Mouse (Mus musculus) embryonic facial prominence, embryonic 14.5 days (tissue): ENCODE measurements around the gene Ddx1. TPM values are rescaled to one million over a fixed set of nuclear protein-coding genes. Genes with fewer than 3 reads are reported as not detected.

Source experiments
- ATAC-seq: fragments of 200-750 bp; cut with Nextera tagmentation; 2 replicates; pipeline ENCODE4 v1.8.0; 2017; ENCODE audit warnings: low read depth, moderate number of reproducible peaks, moderate TSS enrichment
- DNase-seq: peaks from one replicate; pipeline ENCODE4 v3.0.0-alpha.2; 2015; ENCODE audit warnings: low spot score
- H3K27ac ChIP-seq: fragments of 300-500 bp; sonication (generic); replicated peaks from 2 replicates; pipeline ENCODE4 v1.5.1; 2014; ENCODE audit warnings: low read depth, mild to moderate bottlenecking, low read length, moderate library complexity
- H3K27me3 ChIP-seq: fragments of 300-500 bp; sonication (generic); replicated peaks from 2 replicates; pipeline ENCODE4 v1.6.1; 2014; ENCODE audit warnings: low read length; ENCODE audit not compliant: control insufficient read depth, insufficient read depth
- H3K36me3 ChIP-seq: fragments of 300-500 bp; sonication (generic); 2 replicates; pipeline ENCODE4 v1.6.1; 2014; ENCODE audit warnings: low read length, mixed read lengths; ENCODE audit not compliant: control insufficient read depth, insufficient read depth
- H3K4me1 ChIP-seq: fragments of 300-500 bp; sonication (generic); 2 replicates; pipeline ENCODE4 v1.6.1; 2014; ENCODE audit warnings: antibody characterized with exemption, low read length; ENCODE audit not compliant: control insufficient read depth, insufficient read depth
- H3K4me2 ChIP-seq: fragments of 300-500 bp; sonication (generic); 2 replicates; pipeline ENCODE4 v1.6.1; 2014; ENCODE audit warnings: low read depth, mild to moderate bottlenecking, low read length, moderate library complexity, mixed read lengths
- H3K4me3 ChIP-seq: fragments of 300-500 bp; sonication (generic); 2 replicates; pipeline ENCODE4 v1.5.1; 2014; ENCODE audit warnings: low read depth, mild to moderate bottlenecking, low read length
- H3K9ac ChIP-seq: fragments of 300-500 bp; sonication (generic); 2 replicates; pipeline ENCODE4 v1.6.1; 2014; ENCODE audit warnings: low read depth, mild to moderate bottlenecking, low read length, moderate library complexity, mixed read lengths
- H3K9me3 ChIP-seq: fragments of 300-500 bp; sonication (generic); 2 replicates; pipeline ENCODE4 v1.6.1; 2016; ENCODE audit warnings: low read length; ENCODE audit not compliant: control insufficient read depth
- WGBS: fragments of 180-500 bp; shearing (Covaris S2); extraction: QIAGEN DNeasy Blood & Tissue Kit; methylation state at CpG from one replicate; pipeline ENCODE4 v1.1.7; 2014; 5-methylcytosine and 5-hydroxymethylcytosine counted together
- polyA plus RNA-seq: library from polyadenylated mRNA; unstranded; fragments of >200 nt; fragmentation: Nextera tagmentation; extraction: Ambion mirVana; gene quantifications from 2 replicates; pipeline ENCODE4 v1.2.1, GENCODE M21; 2014

Ddx1 gene
- polyA plus RNA-seq = 128 and 148 TPM in 2 replicates

DNA sequence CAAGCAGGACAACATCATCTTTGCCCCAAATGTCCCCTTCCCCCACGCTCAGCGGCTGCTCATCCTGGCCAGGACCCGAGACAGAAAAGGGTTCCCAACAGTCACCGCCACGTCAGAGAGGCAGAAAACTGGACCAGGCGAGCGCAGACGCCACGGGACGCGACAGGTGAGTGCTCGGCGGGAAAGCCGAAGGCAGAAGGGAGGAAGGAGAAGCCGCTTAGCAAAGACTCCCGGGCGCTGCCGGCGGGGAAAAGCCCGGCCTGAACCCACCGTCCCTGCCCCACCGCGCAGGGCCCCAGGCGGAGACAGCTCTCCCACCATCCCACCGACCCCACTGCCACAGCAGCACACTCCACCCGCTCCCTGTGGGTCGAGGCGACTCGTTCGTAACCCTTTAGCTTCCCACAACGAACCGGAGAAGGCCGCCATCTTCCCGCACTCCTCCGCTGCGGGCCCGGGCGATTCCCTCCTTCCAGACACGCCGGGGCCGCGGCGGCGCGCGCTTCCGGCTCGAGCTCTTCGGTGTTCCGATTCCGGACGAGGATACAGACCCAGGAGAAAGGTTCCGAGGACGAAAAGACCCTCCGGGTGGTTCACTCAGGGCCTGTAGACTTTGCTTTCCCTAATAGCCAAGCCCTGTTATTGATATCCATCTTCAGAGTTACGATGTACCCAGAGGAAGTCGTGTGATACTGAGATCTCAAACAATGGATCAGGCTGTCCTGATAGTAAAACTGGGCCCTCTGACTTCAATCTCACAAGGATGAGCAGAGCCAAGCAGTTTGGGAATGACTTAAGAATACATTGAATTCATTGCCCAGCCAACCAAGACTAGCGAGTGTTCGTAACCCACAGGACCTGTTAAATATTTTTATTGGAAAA, at the start of gene Ddx1:
Gene Ddx1 (minus strand): TSS at position 523 of the 882 bp plus-strand sequence.
- DNase-seq = peak; percentile 86
- peak; percentile 97 for ATAC-seq
- H3K27ac ChIP-seq = peak within 1 kb of the TSS; percentile 86

DNA sequence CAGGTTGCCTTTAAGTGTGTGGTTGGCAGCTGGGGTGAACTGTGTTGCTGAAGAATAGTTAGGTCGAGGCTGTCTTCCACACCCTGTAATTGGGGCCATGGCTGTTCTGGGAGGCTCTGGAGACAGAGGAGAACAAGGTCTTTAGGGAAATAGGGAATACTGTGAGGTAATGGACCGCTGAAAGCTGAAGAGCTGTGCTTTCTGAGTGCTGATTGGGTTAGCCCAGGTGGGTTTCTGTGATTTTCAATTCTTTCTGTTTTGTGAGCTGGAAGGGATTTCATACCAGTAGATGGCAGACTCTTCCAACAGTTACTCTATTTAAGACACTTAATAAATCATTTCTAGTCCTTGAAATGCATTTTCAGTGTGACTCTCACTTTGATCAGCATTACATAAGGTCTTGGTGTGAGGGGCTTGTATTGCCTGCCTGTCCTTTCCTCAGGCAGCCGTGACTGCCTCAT, 44.4 kb upstream of the Ddx1 start:
- Histone ChIP-seq H3K9me3 (no peaks in the 10 kb centered on the region), H3K27me3 (no peaks in the 10 kb centered on the region), H3K4me2 (no peak overlapping the region), H3K4me1 (no peaks in the 10 kb centered on the region), H3K36me3 (peaks cover 13% of the 10 kb centered on the region), H3K27ac (no peak overlapping the region), H3K9ac (no peak overlapping the region), H3K4me3 (no peak overlapping the region)
- ATAC-seq (peak; percentile 68; the same call in 1 of the 2 replicates), DNase-seq (peak; percentile 48)
- 44% methylated on average over 3 of the region's 3 CpGs for WGBS

More for the DNA sequence above, at the start of gene Ddx1:
- Histone ChIP-seq H3K9me3 (no peaks in the 10 kb centered on the region), H3K9ac (peak within 1 kb of the TSS; percentile 97), H3K36me3 (peaks cover 18% of the 10 kb centered on the region), H3K4me2 (peak within 1 kb of the TSS; percentile 51), H3K4me3 (peak within 1 kb of the TSS; percentile 87), H3K4me1 (0 out of 2 replicates have a peak, but pooled peaks cover 8% of the 10 kb centered on the region), H3K27me3 (no peaks in the 10 kb centered on the region)
- WGBS = 3% methylated on average over 54 of the region's 59 CpGs

DNA sequence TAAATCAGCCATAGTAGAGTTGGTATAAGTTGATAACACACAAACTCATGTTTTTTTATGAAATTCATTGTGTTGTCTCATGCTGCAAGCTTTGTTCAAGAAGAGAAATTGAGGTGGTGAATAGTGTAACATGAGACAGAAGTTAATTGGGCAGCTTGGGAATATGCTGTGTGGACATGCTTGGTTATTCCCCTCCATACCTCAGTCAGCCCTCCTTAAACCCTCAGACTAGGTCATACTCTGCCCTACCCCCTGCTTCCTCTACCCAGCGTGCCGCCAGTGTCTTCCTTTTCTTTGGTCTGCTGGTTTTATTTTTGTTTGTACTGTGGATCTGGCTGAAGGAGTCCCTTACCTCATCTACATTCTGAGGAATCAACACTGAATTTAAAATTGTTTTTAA, 42.4 kb upstream of the Ddx1 start:
- 62% methylated on average over 2 of the region's 2 CpGs for WGBS
- H3K9ac ChIP-seq = no peak overlapping the region
- no peak overlapping the region for H3K4me2 ChIP-seq
- DNase-seq (no peak), ATAC-seq (peak; percentile 76; the same call in 1 of the 2 replicates)
- H3K27me3 ChIP-seq = no peaks in the 10 kb centered on the region
- no peak overlapping the region for H3K4me3 ChIP-seq
- H3K27ac ChIP-seq = no peak overlapping the region
- no peaks in the 10 kb centered on the region for H3K4me1 ChIP-seq
- no peaks in the 10 kb centered on the region for H3K9me3 ChIP-seq
- H3K36me3 ChIP-seq = peaks cover 21% of the 10 kb centered on the region

DNA sequence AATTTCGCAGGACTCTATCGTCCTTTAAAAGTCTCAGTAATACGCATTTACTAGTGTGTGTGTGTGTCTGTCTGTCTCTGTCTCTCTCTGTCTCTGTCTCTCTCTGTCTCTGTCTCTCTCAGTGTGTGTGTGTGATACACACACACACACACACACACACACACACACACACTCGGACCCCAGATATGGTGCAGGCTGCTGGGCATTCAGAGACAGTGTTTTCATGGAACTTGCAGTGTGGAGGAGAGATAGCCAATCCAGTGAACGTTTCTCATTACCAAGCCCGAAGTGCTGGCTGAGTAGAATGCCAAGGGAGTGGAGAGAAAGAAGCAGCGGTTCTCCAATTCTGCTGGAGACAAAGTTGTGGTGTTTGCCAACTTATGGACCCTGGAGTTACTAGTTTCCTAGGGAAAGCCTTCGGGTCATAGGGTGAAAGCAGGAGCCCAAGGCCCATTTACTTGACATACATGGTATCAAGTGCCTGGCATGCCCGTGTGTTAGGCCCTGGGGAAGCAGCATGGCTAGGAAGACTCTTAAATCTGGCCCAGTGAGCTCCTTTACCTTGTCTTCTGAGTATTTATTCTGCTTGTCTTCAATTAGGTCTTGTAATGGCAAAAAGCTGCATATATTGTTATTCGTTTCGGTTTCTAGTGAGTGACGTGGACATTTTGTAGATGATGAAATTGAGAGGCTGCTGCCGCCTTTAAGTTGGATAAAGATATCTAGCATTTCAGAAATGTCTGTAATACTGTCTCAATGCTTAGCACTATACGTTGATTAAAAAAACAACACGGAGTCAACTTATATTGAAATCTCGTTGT, 20.8 kb upstream of the Ddx1 start:
- 0 out of 2 replicates have a peak, but pooled peaks have one; percentile 17 for ATAC-seq

DNA sequence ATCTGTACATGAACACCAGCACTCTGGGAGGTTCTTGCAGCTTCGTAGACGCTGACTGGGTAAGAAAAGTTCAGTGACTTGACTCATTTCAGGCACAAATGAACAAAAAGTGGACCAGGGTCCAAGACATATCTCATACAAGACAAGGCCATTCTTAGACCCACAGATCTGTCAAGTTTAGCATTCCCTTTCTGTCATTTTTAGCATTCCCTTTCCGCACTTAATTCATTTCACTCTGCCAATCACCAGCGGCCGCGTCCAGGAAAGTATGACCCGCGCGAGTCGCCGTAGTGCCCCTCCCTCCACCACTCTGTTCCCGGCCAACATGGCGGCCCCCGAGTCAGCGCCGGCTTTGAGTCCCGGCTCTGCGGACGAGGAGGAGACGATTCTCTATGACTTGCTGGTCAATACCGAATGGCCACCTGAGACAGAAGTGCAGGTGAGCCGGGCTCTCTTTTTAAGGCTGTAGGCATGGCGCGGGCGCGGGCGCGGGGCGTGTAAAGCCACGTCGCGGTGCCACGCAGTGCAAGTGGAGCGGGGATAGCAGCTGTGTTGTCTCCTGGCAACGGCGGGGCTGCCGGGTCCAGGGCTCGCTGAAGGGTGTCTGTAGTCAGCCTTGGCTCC, 19.9 kb upstream of the Ddx1 start, which contains the start of gene Nbas:
Gene Nbas (plus strand): TSS at position 308 of the 624 bp plus-strand sequence.
- Histone ChIP-seq H3K4me3 (peak within 1 kb of the TSS; percentile 90), H3K4me1 (peaks cover 4% of the 10 kb centered on the region), H3K4me2 (peak within 1 kb of the TSS; percentile 83), H3K27ac (peak within 1 kb of the TSS; percentile 40; the same call in 1 of the 2 replicates), H3K36me3 (peaks cover 5% of the 10 kb centered on the region; the same call in 1 of the 2 replicates), H3K27me3 (no peaks in the 10 kb centered on the region), H3K9me3 (no peaks in the 10 kb centered on the region), H3K9ac (peak within 1 kb of the TSS; percentile 84)
- DNase-seq (peak; percentile 85), ATAC-seq (peak; percentile 93)
- 4% methylated on average over 27 of the region's 38 CpGs for WGBS

More for the DNA sequence above, 20.8 kb upstream of the Ddx1 start:
- Histone ChIP-seq H3K4me3 (peak overlapping the region; percentile 90), H3K27me3 (no peaks in the 10 kb centered on the region), H3K4me2 (peak overlapping the region; percentile 83), H3K9ac (peak overlapping the region; percentile 84), H3K4me1 (peaks cover 4% of the 10 kb centered on the region), H3K9me3 (no peaks in the 10 kb centered on the region), H3K36me3 (peaks cover 13% of the 10 kb centered on the region; the same call in 1 of the 2 replicates), H3K27ac (no peak overlapping the region)
- no peak for DNase-seq
- WGBS = 42% methylated on average over 16 of the region's 16 CpGs

DNA sequence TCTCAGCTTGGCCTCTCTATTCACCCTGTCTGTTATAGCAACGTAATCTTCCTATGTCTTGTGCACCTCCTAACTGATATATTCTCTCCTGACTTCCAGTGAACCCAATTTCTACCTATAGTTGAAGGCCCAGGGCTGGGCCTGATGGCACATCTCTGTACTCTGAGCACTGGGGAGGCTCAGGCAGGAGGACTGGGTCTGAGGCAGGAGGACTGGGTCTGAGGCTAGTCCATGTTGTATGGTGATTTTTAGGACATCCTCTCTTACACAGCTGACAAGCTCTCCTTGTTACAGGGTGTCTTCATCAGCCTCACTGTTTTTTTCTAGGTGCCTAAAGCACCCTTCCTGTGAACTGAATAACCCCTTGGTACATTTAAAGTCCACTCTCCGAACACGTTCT, 19.4 kb upstream of the Ddx1 start:
- peak overlapping the region; percentile 83 for H3K4me2 ChIP-seq

DNA sequence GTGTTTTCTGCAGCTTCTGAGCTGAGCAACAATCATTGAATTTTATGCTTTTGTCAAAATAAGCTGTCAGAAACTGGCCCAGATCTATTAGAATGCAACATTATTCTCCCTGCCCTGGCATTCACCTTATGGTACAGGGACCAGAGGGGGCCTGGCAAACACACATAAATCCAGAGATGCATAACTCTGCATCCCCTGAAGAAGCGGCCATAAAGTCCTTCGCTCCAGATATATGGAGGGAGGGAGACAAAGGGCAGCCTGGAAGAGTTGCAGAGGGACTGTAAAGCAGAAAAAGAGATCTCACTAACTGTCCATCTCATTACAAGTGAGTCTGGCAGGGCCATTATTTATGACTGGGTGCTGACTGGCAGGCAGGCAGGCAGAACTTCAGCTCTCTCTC, 6.7 kb upstream of the Ddx1 start:
- no peak overlapping the region for H3K9ac ChIP-seq
- no peaks in the 10 kb centered on the region for H3K4me1 ChIP-seq
- no peak overlapping the region for H3K4me3 ChIP-seq
- no peaks in the 10 kb centered on the region for H3K9me3 ChIP-seq
- H3K27ac ChIP-seq = no peak overlapping the region
- WGBS = 83% methylated on average over 2 of the region's 2 CpGs
- H3K4me2 ChIP-seq = no peak overlapping the region
- DNase-seq = no peak
- no peak for ATAC-seq
- no peaks in the 10 kb centered on the region for H3K36me3 ChIP-seq
- H3K27me3 ChIP-seq = no peaks in the 10 kb centered on the region

More for the DNA sequence above, 19.4 kb upstream of the Ddx1 start:
- no peak for DNase-seq
- Histone ChIP-seq H3K4me1 (peaks cover 4% of the 10 kb centered on the region), H3K9me3 (no peaks in the 10 kb centered on the region), H3K4me3 (peak overlapping the region; percentile 90), H3K9ac (peak overlapping the region; percentile 84; the same call in 1 of the 2 replicates), H3K27me3 (no peaks in the 10 kb centered on the region), H3K36me3 (no peaks in the 10 kb centered on the region; the same call in 1 of the 2 replicates), H3K27ac (no peak overlapping the region)
- ATAC-seq = no peak
- 45% methylated on average over 3 of the region's 3 CpGs for WGBS

DNA sequence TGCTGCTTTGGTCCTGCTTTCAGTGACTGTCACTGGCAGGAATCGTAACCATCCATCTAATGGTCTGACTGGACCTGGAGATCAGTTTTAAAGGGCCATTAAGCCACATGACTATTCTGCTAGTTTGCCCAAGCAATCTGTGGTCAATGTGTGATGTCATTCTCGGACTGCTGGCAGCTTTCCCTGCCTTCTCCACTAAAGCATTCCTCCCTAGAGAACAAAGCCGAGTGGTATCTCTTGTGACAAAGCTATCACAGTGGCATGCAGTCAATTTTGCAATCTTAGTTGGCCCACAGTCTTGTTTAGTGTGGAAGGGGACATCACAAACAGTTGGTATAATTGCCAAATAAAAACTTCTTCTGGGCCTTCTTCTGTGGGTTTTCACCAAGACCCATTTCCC, 6.1 kb upstream of the Ddx1 start:
- H3K9ac ChIP-seq = no peak overlapping the region
- no peak for DNase-seq
- no peak overlapping the region for H3K27ac ChIP-seq
- H3K4me2 ChIP-seq = no peak overlapping the region
- no peak overlapping the region for H3K4me3 ChIP-seq
- no peaks in the 10 kb centered on the region for H3K9me3 ChIP-seq
- no peaks in the 10 kb centered on the region for H3K4me1 ChIP-seq
- WGBS = 46% methylated on average over 3 of the region's 3 CpGs
- no peaks in the 10 kb centered on the region for H3K27me3 ChIP-seq
- ATAC-seq = no peak
- H3K36me3 ChIP-seq = no peaks in the 10 kb centered on the region
